Mouse (Mus musculus) hindbrain, postnatal 0 days (tissue): Measurements from ENCODE around the gene Sp6. TPM values are rescaled to one million over a fixed set of nuclear protein-coding genes. Genes with fewer than 3 reads are reported as not detected.

Experiments used
- ATAC-seq: fragments of 200-750 bp; cut with Nextera tagmentation; 2 replicates; pipeline ENCODE4 v1.8.0; 2017; ENCODE audit warnings: mild to moderate bottlenecking, moderate TSS enrichment, moderate library complexity
- DNase-seq: peaks from one replicate; pipeline ENCODE4 v3.0.0-alpha.2; 2015; ENCODE audit warnings: low spot score
- H3K27ac ChIP-seq: fragments of 300-500 bp; sonication (generic); 2 replicates; pipeline ENCODE4 v1.5.1; 2014; ENCODE audit warnings: mild to moderate bottlenecking
- H3K27me3 ChIP-seq: fragments of 300-500 bp; sonication (generic); 2 replicates; pipeline ENCODE4 v1.6.1; 2014; ENCODE audit warnings: low read length, mixed read lengths; ENCODE audit not compliant: insufficient read depth
- H3K36me3 ChIP-seq: fragments of 300-500 bp; sonication (generic); 2 replicates; pipeline ENCODE4 v1.6.1; 2014; ENCODE audit warnings: low read length, mixed read lengths; ENCODE audit not compliant: insufficient read depth
- H3K4me1 ChIP-seq: fragments of 300-500 bp; sonication (generic); 2 replicates; pipeline ENCODE4 v1.6.1; 2014; ENCODE audit warnings: antibody characterized with exemption, low read length, mixed read lengths; ENCODE audit not compliant: insufficient read depth
- H3K4me2 ChIP-seq: fragments of 300-500 bp; sonication (generic); 2 replicates; pipeline ENCODE4 v1.6.1; 2014; ENCODE audit warnings: low read depth, mild to moderate bottlenecking, low read length, moderate library complexity, mixed read lengths
- H3K4me3 ChIP-seq: fragments of 300-500 bp; sonication (generic); 2 replicates; pipeline ENCODE4 v1.5.1; 2014; ENCODE audit warnings: low read length
- H3K9ac ChIP-seq: fragments of 300-500 bp; sonication (generic); replicated peaks from 2 replicates; pipeline ENCODE4 v1.6.1; 2014; ENCODE audit warnings: mild to moderate bottlenecking, low read length, moderate library complexity, mixed read lengths
- H3K9me3 ChIP-seq: fragments of 300-500 bp; sonication (generic); 2 replicates; pipeline ENCODE4 v1.6.1; 2016; ENCODE audit warnings: low read length, mixed read lengths
- CTCF ChIP-seq: IDR thresholded peaks from 2 replicates; pipeline ENCODE4 v1.5.1; 2016; ENCODE audit warnings: antibody characterized with exemption, control low read depth, low read depth
- WGBS: fragments of 180-500 bp; shearing (Covaris S2); extraction: QIAGEN DNeasy Blood & Tissue Kit; methylation state at CpG from one replicate; pipeline ENCODE4 v1.1.7; 2014; 5-methylcytosine and 5-hydroxymethylcytosine counted together
- polyA plus RNA-seq: library from polyadenylated mRNA; unstranded; fragments of >200 nt; fragmentation: Nextera tagmentation; extraction: Ambion mirVana; gene quantifications from 2 replicates; pipeline ENCODE4 v1.2.1, GENCODE M21; 2015
- total RNA-seq: library from RNA; depleted of rRNA; stranded (reverse); fragments of >200 nt; gene quantifications from 2 replicates; pipeline ENCODE4 v1.2.3, GENCODE M21; 2014; rRNA removed

Gene Sp6
- total RNA-seq, result 0.18 and 0.99 TPM in 2 replicates
- 0.38 and 0.54 TPM in 2 replicates for polyA plus RNA-seq

DNA sequence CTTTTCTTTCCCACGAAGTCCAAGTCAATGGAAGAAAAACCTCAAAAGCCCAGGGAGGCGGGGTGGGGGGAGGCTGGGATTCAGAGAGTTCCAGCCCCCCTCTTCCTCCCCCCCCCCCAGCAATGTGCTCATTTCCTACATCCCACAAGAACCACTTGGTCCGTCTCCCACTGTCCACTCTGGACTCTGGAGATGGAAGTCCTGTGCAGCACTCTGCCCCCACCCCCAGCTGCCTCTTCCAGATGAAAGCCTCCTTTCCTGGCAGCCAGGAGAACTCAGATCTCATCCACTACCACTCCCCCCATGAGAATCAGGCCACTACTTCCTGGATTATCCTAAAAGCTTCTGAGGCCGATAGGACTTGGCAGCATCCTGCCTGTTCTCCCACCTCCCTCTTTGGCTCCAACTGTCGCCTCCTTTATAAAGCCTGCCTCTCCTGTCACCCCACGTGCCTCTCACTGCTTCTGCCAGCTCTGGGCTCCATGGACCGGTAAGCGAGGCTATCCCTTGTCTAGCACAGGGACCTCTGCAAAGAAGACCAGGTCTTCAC, at the start of gene Sp6:
Gene Sp6 (plus strand): TSS at position 274 of the 550 bp plus-strand sequence.
- Histone ChIP-seq H3K4me1 (no peaks in the 10 kb centered on the region), H3K27ac (no peak within 1 kb of the TSS), H3K9me3 (no peaks in the 10 kb centered on the region), H3K27me3 (peaks cover 25% of the 10 kb centered on the region), H3K36me3 (no peaks in the 10 kb centered on the region), H3K9ac (no peak within 1 kb of the TSS), H3K4me2 (no peak within 1 kb of the TSS), H3K4me3 (no peak within 1 kb of the TSS)
- DNase-seq (peak; percentile 45), ATAC-seq (peak; percentile 40)
- 23% methylated on average over 8 of the region's 8 CpGs for WGBS
- no peak for TF ChIP-seq CTCF

DNA sequence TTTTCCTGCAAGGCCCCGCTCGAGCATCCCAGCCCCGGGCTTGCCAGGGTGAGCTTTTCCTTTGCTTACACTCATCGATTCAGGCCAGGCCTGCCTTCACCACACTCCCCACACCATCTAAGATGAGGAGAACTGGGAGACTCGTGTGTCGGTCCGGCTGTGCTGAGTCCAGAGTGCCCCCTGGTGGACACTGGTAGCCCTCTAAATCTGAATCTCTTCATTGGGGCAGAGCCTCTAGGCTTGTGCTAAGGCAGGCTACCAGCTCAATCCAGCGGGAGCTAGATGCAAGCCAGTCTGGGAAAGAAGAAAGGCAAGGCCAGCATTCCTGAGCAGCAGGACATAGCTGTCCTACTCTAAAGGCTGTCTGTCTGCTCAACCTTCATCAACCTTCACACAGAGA, 49.6 kb upstream of the Sp6 start:
- Histone ChIP-seq H3K36me3 (peaks cover 36% of the 10 kb centered on the region), H3K27me3 (no peaks in the 10 kb centered on the region), H3K27ac (peak overlapping the region; percentile 54; the same call in 1 of the 2 replicates), H3K9me3 (no peaks in the 10 kb centered on the region), H3K4me2 (no peak overlapping the region), H3K4me3 (no peak overlapping the region), H3K9ac (no peak overlapping the region), H3K4me1 (no peaks in the 10 kb centered on the region)
- TF ChIP-seq CTCF, result peak; percentile 92
- WGBS, result 13% methylated on average over 8 of the region's 8 CpGs
- DNase-seq, result peak; percentile 88
- peak; percentile 85 for ATAC-seq

DNA sequence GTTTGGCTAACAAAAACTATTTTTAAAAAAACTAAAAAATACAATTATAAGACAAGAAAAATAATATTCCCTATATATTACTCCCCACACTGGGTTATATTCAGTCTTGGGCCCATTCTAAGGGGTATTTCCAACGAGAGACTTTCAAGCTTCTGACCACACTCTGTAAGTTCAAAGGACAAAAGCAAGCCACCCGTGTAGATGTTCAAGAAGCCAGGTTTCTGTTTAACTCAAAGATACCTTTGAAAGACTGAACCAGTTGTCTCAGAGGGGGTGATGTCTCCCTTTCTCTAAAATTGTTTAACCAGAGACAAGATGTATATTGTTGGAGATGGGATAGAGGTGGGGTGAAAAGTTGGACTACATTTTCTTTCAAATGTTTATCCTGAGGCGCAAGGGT, 47.0 kb upstream of the Sp6 start:
- TF ChIP-seq CTCF, result no peak
- no peak overlapping the region for H3K27ac ChIP-seq
- peaks cover 6% of the 10 kb centered on the region; the same call in 1 of the 2 replicates for H3K4me1 ChIP-seq
- peaks cover 17% of the 10 kb centered on the region for H3K36me3 ChIP-seq
- WGBS, result 89% methylated on average over 3 of the region's 3 CpGs
- H3K4me3 ChIP-seq, result no peak overlapping the region
- H3K4me2 ChIP-seq, result no peak overlapping the region
- no peaks in the 10 kb centered on the region for H3K9me3 ChIP-seq
- H3K9ac ChIP-seq, result no peak overlapping the region
- no peak for DNase-seq
- no peaks in the 10 kb centered on the region for H3K27me3 ChIP-seq
- no peak for ATAC-seq

- no peaks in the 10 kb centered on the region for H3K27me3 ChIP-seq
- ATAC-seq, result no peak
- no peak overlapping the region for H3K9ac ChIP-seq
- 89% methylated on average over 13 of the region's 13 CpGs for WGBS
- no peak for DNase-seq
- TF ChIP-seq CTCF, result no peak
- peaks cover 6% of the 10 kb centered on the region; the same call in 1 of the 2 replicates for H3K4me1 ChIP-seq
- no peak overlapping the region for H3K4me3 ChIP-seq
- 0 out of 2 replicates have a peak overlapping the region, but pooled peaks have one; percentile 22 for H3K27ac ChIP-seq
- no peak overlapping the region for H3K4me2 ChIP-seq
- H3K36me3 ChIP-seq, result peaks cover 10% of the 10 kb centered on the region
- H3K9me3 ChIP-seq, result no peaks in the 10 kb centered on the region
These were observed 46.2 kb upstream of the Sp6 start for GRCm38 (mm10) chr11:96966914-96967543.

DNA sequence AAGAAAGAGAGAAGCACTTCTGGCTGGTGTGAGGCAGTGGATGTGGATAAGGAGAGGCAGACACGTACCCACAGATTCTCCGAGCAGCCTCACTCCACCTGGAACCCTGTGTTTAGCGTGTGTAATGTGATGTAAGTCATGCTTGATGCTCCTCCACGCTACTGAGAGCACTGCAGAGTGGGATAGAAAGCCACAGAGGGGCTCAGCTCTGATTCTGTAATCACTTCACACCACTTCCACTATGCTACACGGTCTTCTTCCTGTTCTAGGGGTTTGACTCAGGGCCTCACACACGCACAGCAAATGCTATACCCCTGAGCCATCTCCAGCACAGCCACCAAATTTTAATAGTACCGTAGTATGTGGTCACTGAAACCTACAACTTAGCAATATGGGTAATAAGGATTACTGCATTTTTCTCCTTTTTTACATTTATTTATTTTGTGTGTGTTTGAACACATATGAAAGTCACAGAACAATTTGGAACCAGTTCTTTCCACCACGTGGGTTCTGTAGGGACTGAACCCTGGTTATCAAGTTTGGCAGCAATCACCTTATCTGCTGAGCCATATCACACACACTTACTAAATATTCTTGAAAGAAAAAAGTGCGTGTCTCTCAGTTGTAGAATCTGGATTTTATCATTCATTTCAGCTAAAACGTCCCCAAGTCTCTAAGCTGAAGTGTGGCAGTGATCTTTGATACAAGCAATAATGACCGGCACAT, 45.5 kb upstream of the Sp6 start:
- WGBS, result 88% methylated on average over 11 of the region's 11 CpGs
- Histone ChIP-seq H3K4me1 (peaks cover 6% of the 10 kb centered on the region; the same call in 1 of the 2 replicates), H3K27ac (0 out of 2 replicates have a peak overlapping the region, but pooled peaks have one; percentile 22), H3K36me3 (peaks cover 3% of the 10 kb centered on the region; the same call in 1 of the 2 replicates), H3K9ac (no peak overlapping the region), H3K9me3 (no peaks in the 10 kb centered on the region), H3K4me3 (no peak overlapping the region), H3K4me2 (no peak overlapping the region), H3K27me3 (no peaks in the 10 kb centered on the region)
- ATAC-seq, result no peak
- DNase-seq, result no peak
- no peak for TF ChIP-seq CTCF

- H3K4me1 ChIP-seq, result peaks cover 9% of the 10 kb centered on the region; the same call in 1 of the 2 replicates
- H3K36me3 ChIP-seq, result no peaks in the 10 kb centered on the region
- no peak overlapping the region for H3K4me2 ChIP-seq
- H3K27me3 ChIP-seq, result no peaks in the 10 kb centered on the region
- ATAC-seq, result no peak
- WGBS, result 76% methylated on average over 6 of the region's 6 CpGs
- no peak overlapping the region for H3K9ac ChIP-seq
- TF ChIP-seq CTCF, result no peak
- H3K4me3 ChIP-seq, result no peak overlapping the region
- no peak for DNase-seq
- H3K27ac ChIP-seq, result no peak overlapping the region
- no peaks in the 10 kb centered on the region for H3K9me3 ChIP-seq
These were observed 44.7 kb upstream of the Sp6 start for GRCm38 (mm10) chr11:96968476-96968875.
